Mouse (Mus musculus) G1E (cell line): ENCODE data around the gene Fkbp14.

Experiments used
- CTCF ChIP-seq: IDR thresholded peaks from 2 replicates; pipeline ENCODE4 v1.5.1; 2012; ENCODE audit warnings: low read depth, low read length, inconsistent platforms, mixed read lengths
- GATA1 ChIP-seq: IDR thresholded peaks from 2 replicates; pipeline ENCODE4 v1.6.1; 2012; ENCODE audit warnings: borderline replicate concordance, low read length, inconsistent platforms, mixed read lengths
- POLR2AphosphoS5 ChIP-seq: IDR thresholded peaks from 2 replicates; pipeline ENCODE4 v1.6.1; 2012; ENCODE audit warnings: low read depth, low read length, inconsistent platforms; ENCODE audit not compliant: insufficient replicate concordance

DNA sequence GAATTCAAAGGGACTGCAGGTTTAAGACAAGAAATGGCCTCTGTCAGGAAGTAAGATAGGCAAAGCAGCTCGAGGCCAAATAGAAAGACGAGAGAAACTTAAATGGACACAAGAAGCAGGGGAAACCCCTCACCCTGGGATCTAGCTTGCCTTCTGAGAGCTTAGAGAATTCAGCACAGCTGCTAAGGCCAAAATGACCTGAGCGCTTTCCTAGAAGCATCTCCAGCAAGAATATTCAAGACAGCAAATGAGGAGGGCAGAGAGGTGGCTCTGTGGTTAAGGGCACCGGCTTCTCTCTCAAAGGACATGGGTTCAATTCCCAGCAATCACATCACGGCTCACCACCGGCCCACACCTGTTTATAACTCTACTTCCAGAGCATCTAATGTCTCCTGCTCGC lies 60.1 kb downstream of the Fkbp14 start:
- TF ChIP-seq CTCF, result no peak
- TF ChIP-seq POLR2AphosphoS5, result no peak
- TF ChIP-seq GATA1, result no peak
